ENCODE assay signal across 8 mouse cellular contexts in genomic region chr13:23761871-23762821, GRCm38 (mm10). TPM values are rescaled to one million over a fixed set of nuclear protein-coding genes. Genes with fewer than 3 reads are reported as not detected.
DNase-seq lines count a peak whose midpoint lies in the region; ATAC-seq and TF ChIP-seq lines count a peak whose summit lies in the region.
"Not testable (repeated sequence)": the region's sequence is repeated elsewhere in the genome, so short reads cannot be mapped to it uniquely, and the experiment has no call there.

TSS of gene Hist1h3a (minus strand) at chr13:23762386.

- not testable (repeated sequence) for H3K79me2 ChIP-seq in myocyte (ENCODE audit: control insufficient read depth, insufficient read depth)

- not testable (repeated sequence) for H3K9me3 ChIP-seq in heart, embryonic 15.5 days (replicated peaks); liver, embryonic 12.5 days (replicated peaks); stomach, embryonic 14.5 days (ENCODE audit: control insufficient read depth, low read depth, low read length)

- H3ac ChIP-seq in myocyte (ENCODE audit: control insufficient read depth, insufficient read length): not testable (repeated sequence)

- peak within 1 kb of the TSS; percentile 75 for H3K9ac ChIP-seq in heart, embryonic 15.5 days
- H3K9ac ChIP-seq in liver, embryonic 12.5 days: peak within 1 kb of the TSS; percentile 92
- peak within 1 kb of the TSS; percentile 55 for H3K9ac ChIP-seq in stomach, embryonic 14.5 days (replicated peaks; ENCODE audit: low read depth, low read length)

- H3K27me3 ChIP-seq in heart, embryonic 15.5 days; liver, embryonic 12.5 days (replicated peaks); myocyte (ENCODE audit: control insufficient read depth, insufficient read depth, insufficient read length); stomach, embryonic 14.5 days (ENCODE audit: control insufficient read depth, insufficient read depth, low read length): not testable (repeated sequence)

- DNase-seq in CD4-positive helper T cell, adult 2 months (ENCODE audit: low read depth, low spot score): peak; percentile 91
- DNase-seq in brain, embryonic 14.5 days (ENCODE audit: low read depth): peak; percentile 96
- DNase-seq in kidney, postnatal 10 days: peak; percentile 72

- WGBS in heart, embryonic 15.5 days: under 1% methylated on average over 29 of the region's 52 CpGs
- under 1% methylated on average over 32 of the region's 52 CpGs for WGBS in liver, embryonic 12.5 days (ENCODE audit: insufficient replicate concordance)
- under 1% methylated on average over 33 of the region's 52 CpGs for WGBS in stomach, embryonic 14.5 days

- H3K4me3 ChIP-seq in heart, embryonic 15.5 days: peak within 1 kb of the TSS; percentile 68
- peak within 1 kb of the TSS; percentile 63 for H3K4me3 ChIP-seq in liver, embryonic 12.5 days
- H3K4me3 ChIP-seq in myocyte: peak within 1 kb of the TSS; percentile 29
- H3K4me3 ChIP-seq in stomach, embryonic 14.5 days (ENCODE audit: low read depth, low read length): peak within 1 kb of the TSS; percentile 50

- TF ChIP-seq POLR2A in brain, embryonic 14.5 days (IDR thresholded peaks at IDR 0.05; ENCODE audit: borderline replicate concordance, extremely low read depth, insufficient read depth, insufficient read length, poor library complexity, severe bottlenecking): 0 out of 2 replicates have a peak, but pooled peaks have one; percentile 18
- TF ChIP-seq POLR2A in myocyte (IDR thresholded peaks at IDR 0.05; ENCODE audit: insufficient read length, low read depth): peak; percentile 87

- peak within 1 kb of the TSS; percentile 95 for H3K27ac ChIP-seq in heart, embryonic 15.5 days
- H3K27ac ChIP-seq in liver, embryonic 12.5 days: peak within 1 kb of the TSS; percentile 99
- peak within 1 kb of the TSS; percentile 98 for H3K27ac ChIP-seq in stomach, embryonic 14.5 days (ENCODE audit: low read length)

- H3K4me2 ChIP-seq in heart, embryonic 15.5 days: peak within 1 kb of the TSS; percentile 92
- peak within 1 kb of the TSS; percentile 90 for H3K4me2 ChIP-seq in liver, embryonic 12.5 days
- H3K4me2 ChIP-seq in myocyte (ENCODE audit: low read depth): peak within 1 kb of the TSS; percentile 100
- H3K4me2 ChIP-seq in stomach, embryonic 14.5 days (replicated peaks; ENCODE audit: low read depth, low read length): peak within 1 kb of the TSS; percentile 67

- not testable (repeated sequence) for TF ChIP-seq CTCF in brain, embryonic 14.5 days (IDR thresholded peaks at IDR 0.05; ENCODE audit: borderline replicate concordance, extremely low read depth, insufficient read depth, insufficient read length)

- peak; percentile 46 for ATAC-seq in erythroid progenitor cell, adult 5-6 weeks (replicated peaks; ENCODE audit: low FRiP score, poor library complexity, severe bottlenecking)
- ATAC-seq in heart, embryonic 15.5 days (replicated peaks; ENCODE audit: insufficient number of reproducible peaks, insufficient read depth, low FRiP score, low read depth): peak; percentile 51
- ATAC-seq in liver, embryonic 12.5 days: peak; percentile 59
- ATAC-seq in stomach, embryonic 14.5 days (ENCODE audit: insufficient number of reproducible peaks, insufficient read depth, low FRiP score, low read depth): peak; percentile 73

- peaks cover 34% of the 10 kb centered on the region for H3K4me1 ChIP-seq in heart, embryonic 15.5 days (replicated peaks)
- peaks cover 79% of the 10 kb centered on the region for H3K4me1 ChIP-seq in liver, embryonic 12.5 days
- H3K4me1 ChIP-seq in stomach, embryonic 14.5 days (ENCODE audit: control insufficient read depth, insufficient read depth, low read length): peaks cover 11% of the 10 kb centered on the region

- not testable (repeated sequence) for H3K36me3 ChIP-seq in heart, embryonic 15.5 days; liver, embryonic 12.5 days; myocyte (ENCODE audit: control insufficient read depth, insufficient read depth); stomach, embryonic 14.5 days (ENCODE audit: control insufficient read depth, insufficient read depth, low read length)

TF ChIP-seq in myocyte, 11 proteins besides CTCF, POLR2A, EP300 and RAD21:
- peak; percentile 91 for TF ChIP-seq POLR2AphosphoS2 (IDR thresholded peaks at IDR 0.05; ENCODE audit: insufficient read length, low read depth)

RNA-seq across cellular contexts. Expression of gene Hist1h3a, which starts in this region (rescaled TPM):
- 22.8 and 41.9 TPM in 2 replicates for polyA plus RNA-seq in brain, embryonic 14.5 days (2012; rRNA removed)
- total RNA-seq in erythroid progenitor cell, adult 5-6 weeks (2015; ENCODE audit: low replicate concordance): 238 and 271 TPM in 2 replicates
- 723 and 806 TPM in 2 replicates for total RNA-seq in erythroid progenitor cell, adult 5-6 weeks (2017; ENCODE audit: low replicate concordance)
- 1.5 and 2.4 TPM in 2 replicates for polyA plus RNA-seq in heart, embryonic 15.5 days (2015; fragmentation: Nextera tagmentation; extraction: Ambion mirVana)
- polyA plus RNA-seq in liver, embryonic 12.5 days (2016; fragmentation: Nextera tagmentation; extraction: Ambion mirVana): 5.5 and 6.8 TPM in 2 replicates
- 1.3 TPM for polyA plus RNA-seq in myocyte (2012; fragmentation: generic; extraction: Trizol)
- polyA plus RNA-seq in stomach, embryonic 14.5 days (2014; fragmentation: Nextera tagmentation; extraction: Ambion mirVana): 6.1 and 6.5 TPM in 2 replicates

Comparison
In these comparisons a context has a peak if more than half of its experiments do, and no peak if none do; other contexts are left out.
1. Peak in every context shown above with its lines: DNase-seq, ATAC-seq, H3K4me3 ChIP-seq and H3K27ac ChIP-seq.